Mouse (Mus musculus) ES-Bruce4 (cell line): ENCODE measurements at regions not wholly inside any gene's neighbourhood (a gene's known extent, or its start where the extent isn't known, plus 50 kb on each side); places are given as distances from the start of the nearest gene placed in this dataset.

Experiments
- CTCF ChIP-seq: IDR thresholded peaks from one replicate; pipeline ENCODE4 v1.8.1; 2011; ENCODE audit warnings: low read depth, low read length
- EP300 ChIP-seq: IDR thresholded peaks from 2 replicates; pipeline ENCODE4 v1.6.1; 2011; ENCODE audit warnings: low read depth, low read length; ENCODE audit not compliant: insufficient read depth
- POLR2A ChIP-seq: IDR thresholded peaks from one replicate; pipeline ENCODE4 v1.8.1; 2011; ENCODE audit warnings: low read length; ENCODE audit not compliant: insufficient read depth

DNA sequence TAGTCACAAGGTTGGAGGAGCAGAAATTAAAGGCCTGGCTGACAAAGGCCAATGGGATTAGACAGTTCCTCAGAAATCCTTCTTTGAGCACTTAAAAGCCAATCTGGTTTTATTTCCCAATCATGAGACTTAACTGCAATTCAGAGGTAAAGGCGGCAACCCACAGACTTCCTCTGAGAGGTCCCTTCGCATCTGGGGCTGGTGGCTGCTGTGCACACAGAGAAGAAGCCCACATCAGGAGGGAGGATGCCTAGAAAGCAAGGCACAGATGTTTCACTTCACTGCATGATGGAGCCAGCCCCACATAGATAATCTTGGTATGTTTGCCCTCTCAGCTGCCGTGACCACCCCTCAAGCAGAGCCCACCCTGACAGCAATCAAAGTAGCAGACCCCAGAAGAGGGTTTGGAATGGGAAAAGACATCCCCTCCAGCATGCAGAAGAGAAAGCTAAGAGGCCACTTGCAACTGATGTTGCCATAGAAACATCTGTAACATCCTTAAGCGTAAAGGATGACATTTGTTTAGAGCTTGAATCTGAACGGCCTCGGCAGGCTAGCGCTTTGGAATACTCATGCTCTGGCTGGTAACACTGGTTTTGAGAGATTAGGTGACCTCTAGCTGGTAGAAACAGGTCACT, 88.3 kb downstream of the Gm10260 start:
- TF ChIP-seq POLR2A (no peak), CTCF (no peak), EP300 (no peak)
